Mouse (Mus musculus): ENCODE results near the gene Exo1. TPM values are rescaled to one million over a fixed set of nuclear protein-coding genes. Genes with fewer than 3 reads are reported as not detected.

Exo1 gene
- total and polyA plus RNA-seq, 2 experiments from 2014 or later = 3.5 to 4.8 TPM

GRCm38 (mm10) chr1:175921091-175921490 lies 40.7 kb downstream of the Exo1 start:
- no peaks in the 10 kb centered on the region for H3K9me3 ChIP-seq (ENCODE audit: low read length)
- no peaks in the 10 kb centered on the region for H3K36me3 ChIP-seq (ENCODE audit: insufficient read depth, low read length)
- H3K27me3 ChIP-seq (ENCODE audit: insufficient read depth, low read length) = no peaks in the 10 kb centered on the region
- no peak overlapping the region for H3K4me2 ChIP-seq (ENCODE audit: low read depth, low read length)
- TF ChIP-seq CTCF (IDR thresholded peaks at IDR 0.05; ENCODE audit: low read depth) = no peak
- DNase-seq (ENCODE audit: low spot score) = no peak
- no peak for ATAC-seq
- H3K4me3 ChIP-seq (ENCODE audit: low read length) = no peak overlapping the region
- no peak overlapping the region for H3K27ac ChIP-seq
- 90% methylated on average over 8 of the region's 8 CpGs for WGBS
- H3K9ac ChIP-seq (replicated peaks; ENCODE audit: low read length) = no peak overlapping the region
- H3K4me1 ChIP-seq (ENCODE audit: insufficient read depth, low read length) = no peaks in the 10 kb centered on the region

DNA sequence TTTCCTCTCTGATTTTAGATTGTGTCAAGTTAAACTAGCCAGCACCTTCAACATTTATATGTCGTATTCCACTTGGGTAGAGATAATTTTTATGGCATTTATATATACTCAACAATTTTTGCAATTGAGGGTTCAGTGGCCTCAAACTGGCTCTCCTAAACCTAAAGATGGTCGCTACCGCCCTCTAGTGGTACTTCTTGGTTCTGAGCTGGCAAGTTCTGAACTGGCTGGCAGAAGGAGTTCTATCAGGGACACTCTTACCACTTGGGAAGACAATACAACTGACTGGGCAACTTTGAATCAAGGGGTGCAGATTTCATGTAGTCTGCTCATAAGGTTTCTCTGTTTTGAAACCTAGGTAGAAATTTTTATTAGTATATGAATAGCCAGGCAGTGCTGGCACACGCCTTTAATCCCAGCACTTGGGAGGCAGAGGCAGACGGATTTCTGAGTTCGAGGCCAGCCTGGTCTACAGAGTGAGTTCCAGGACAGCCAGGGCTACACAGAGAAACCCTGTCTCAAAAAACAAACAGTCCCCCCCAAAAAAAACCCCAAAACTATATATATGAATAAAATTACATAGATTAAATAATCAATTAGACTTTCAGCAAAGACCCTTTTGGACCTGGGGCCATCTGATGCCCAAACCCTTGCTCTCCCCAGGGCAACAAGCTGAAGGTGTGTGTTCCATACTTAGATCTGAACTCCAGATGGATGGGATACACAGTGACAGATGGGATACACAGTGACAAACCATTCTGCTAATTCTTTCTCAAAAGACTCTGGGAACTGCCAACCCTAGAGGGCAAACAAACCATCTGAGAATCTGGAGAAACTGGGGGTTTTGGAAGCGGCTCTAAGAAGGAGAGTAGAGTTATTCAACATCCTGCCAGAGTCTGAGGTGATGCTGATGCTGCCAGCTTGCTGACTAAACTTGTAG lies 43.7 kb downstream of the Exo1 start:
- Histone ChIP-seq H3K9ac (replicated peaks; ENCODE audit: low read length) (no peak overlapping the region), H3K9me3 (ENCODE audit: low read length) (no peaks in the 10 kb centered on the region), H3K27ac (no peak overlapping the region), H3K4me1 (ENCODE audit: insufficient read depth, low read length) (no peaks in the 10 kb centered on the region), H3K4me2 (ENCODE audit: low read depth, low read length) (no peak overlapping the region), H3K36me3 (ENCODE audit: insufficient read depth, low read length) (no peaks in the 10 kb centered on the region), H3K27me3 (ENCODE audit: insufficient read depth, low read length) (no peaks in the 10 kb centered on the region), H3K4me3 (ENCODE audit: low read length) (no peak overlapping the region)
- 55% methylated on average over 7 of the region's 7 CpGs for whole genome bisulfite sequencing
- TF ChIP-seq CTCF (IDR thresholded peaks at IDR 0.05; ENCODE audit: low read depth) = peak; percentile 86
- DNase-seq (ENCODE audit: low spot score) (peak; percentile 89), ATAC-seq (peak; percentile 47)

DNA sequence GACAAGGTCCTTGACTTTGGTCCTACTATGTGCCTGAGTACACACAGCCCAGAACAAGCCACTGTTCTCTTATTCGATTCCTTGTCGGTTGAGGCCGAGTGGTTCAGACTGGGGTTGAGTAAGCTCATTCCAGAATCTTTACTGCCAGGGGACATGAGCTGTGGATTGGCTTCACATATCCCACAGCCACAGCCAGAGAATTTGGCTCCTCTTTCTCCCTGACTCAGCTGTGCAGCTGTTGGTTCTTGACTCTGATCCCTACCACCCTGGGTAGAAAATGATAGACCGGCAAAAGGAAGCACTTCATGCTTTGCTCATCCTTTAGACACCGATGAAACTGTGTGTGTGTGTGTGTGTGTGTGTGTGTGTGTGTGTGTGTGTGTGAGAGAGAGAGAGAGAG lies 51.0 kb downstream of the Exo1 start:
- Histone ChIP-seq H3K36me3 (ENCODE audit: insufficient read depth, low read length) (no peaks in the 10 kb centered on the region), H3K27me3 (ENCODE audit: insufficient read depth, low read length) (no peaks in the 10 kb centered on the region), H3K4me1 (ENCODE audit: insufficient read depth, low read length) (no peaks in the 10 kb centered on the region), H3K9ac (replicated peaks; ENCODE audit: low read length) (no peak overlapping the region), H3K4me3 (ENCODE audit: low read length) (no peak overlapping the region), H3K9me3 (ENCODE audit: low read length) (no peaks in the 10 kb centered on the region), H3K27ac (no peak overlapping the region), H3K4me2 (ENCODE audit: low read depth, low read length) (no peak overlapping the region)
- 90% methylated on average over 5 of the region's 5 CpGs for WGBS
- ATAC-seq (no peak), DNase-seq (ENCODE audit: low spot score) (no peak)
- no peak for TF ChIP-seq CTCF (IDR thresholded peaks at IDR 0.05; ENCODE audit: low read depth)

DNA sequence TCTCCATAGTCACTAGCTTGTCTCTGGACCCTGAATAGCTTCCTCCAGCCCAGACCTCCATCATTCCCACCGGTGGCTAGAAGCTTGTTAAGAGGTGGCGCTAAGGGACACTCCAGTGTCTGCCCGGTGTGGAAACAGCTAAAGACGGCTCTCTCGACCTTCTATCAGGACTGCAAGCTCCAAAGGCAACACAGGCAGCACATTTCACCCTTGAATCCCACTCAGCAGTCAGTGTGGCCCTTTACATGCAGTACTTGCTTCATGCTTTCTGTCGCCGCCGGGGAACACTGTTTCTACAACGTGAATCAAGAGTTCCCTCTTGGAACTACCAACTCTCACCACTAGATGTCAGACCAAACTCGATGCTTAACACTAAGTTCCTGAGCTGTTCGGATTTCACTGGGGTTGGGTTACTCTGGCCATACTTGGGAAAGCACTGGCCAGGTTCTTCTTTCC lies 55.9 kb downstream of the Exo1 start:
- Histone ChIP-seq H3K9ac (replicated peaks; ENCODE audit: low read length) (no peak overlapping the region), H3K36me3 (ENCODE audit: insufficient read depth, low read length) (no peaks in the 10 kb centered on the region), H3K4me3 (ENCODE audit: low read length) (peak overlapping the region; percentile 14; the same call in 1 of the 2 replicates), H3K9me3 (ENCODE audit: low read length) (no peaks in the 10 kb centered on the region), H3K27ac (no peak overlapping the region), H3K4me1 (ENCODE audit: insufficient read depth, low read length) (no peaks in the 10 kb centered on the region), H3K4me2 (ENCODE audit: low read depth, low read length) (peak overlapping the region; percentile 47), H3K27me3 (ENCODE audit: insufficient read depth, low read length) (no peaks in the 10 kb centered on the region)
- peak; percentile 95 for TF ChIP-seq CTCF (IDR thresholded peaks at IDR 0.05; ENCODE audit: low read depth)
- ATAC-seq = peak; percentile 89
- peak; percentile 96 for DNase-seq (ENCODE audit: low spot score)
- WGBS = 9% methylated on average over 11 of the region's 11 CpGs

DNA sequence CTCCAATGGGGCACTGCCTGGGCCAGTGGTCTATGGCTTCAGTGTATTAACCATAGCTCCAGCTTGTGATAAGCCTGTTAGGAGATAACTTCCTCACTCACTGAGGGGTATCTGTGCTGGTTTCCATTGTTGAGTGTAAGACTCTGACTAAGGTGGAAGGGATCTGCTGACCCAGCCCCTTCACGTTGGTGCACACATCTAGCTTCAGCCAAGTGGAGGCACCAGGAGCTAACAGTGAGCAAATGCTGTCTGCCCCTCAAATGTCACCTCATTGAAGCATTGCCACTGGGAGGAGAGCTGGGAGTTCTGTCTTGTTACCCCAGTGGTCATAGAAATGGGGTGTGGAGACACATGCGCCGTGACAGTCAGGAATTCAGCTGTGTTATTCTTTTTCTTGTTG lies 58.4 kb downstream of the Exo1 start:
- Histone ChIP-seq H3K36me3 (ENCODE audit: insufficient read depth, low read length) (no peaks in the 10 kb centered on the region), H3K4me2 (ENCODE audit: low read depth, low read length) (no peak overlapping the region), H3K27ac (no peak overlapping the region), H3K27me3 (ENCODE audit: insufficient read depth, low read length) (no peaks in the 10 kb centered on the region), H3K9me3 (ENCODE audit: low read length) (no peaks in the 10 kb centered on the region), H3K9ac (replicated peaks; ENCODE audit: low read length) (no peak overlapping the region), H3K4me1 (ENCODE audit: insufficient read depth, low read length) (no peaks in the 10 kb centered on the region), H3K4me3 (ENCODE audit: low read length) (no peak overlapping the region)
- whole genome bisulfite sequencing = 74% methylated on average over 3 of the region's 3 CpGs
- no peak for DNase-seq (ENCODE audit: low spot score)
- ATAC-seq = no peak
- TF ChIP-seq CTCF (IDR thresholded peaks at IDR 0.05; ENCODE audit: low read depth) = no peak

GRCm38 (mm10) chr1:175943168-175943567 lies 62.8 kb downstream of the Exo1 start:
- H3K9me3 ChIP-seq (ENCODE audit: low read length) = no peaks in the 10 kb centered on the region
- no peak for ATAC-seq

More at GRCm38 (mm10) chr1:175943168-175943567, 62.8 kb downstream of the Exo1 start:
- no peaks in the 10 kb centered on the region for H3K36me3 ChIP-seq (ENCODE audit: insufficient read depth, low read length)
- WGBS = 91% methylated on average over 7 of the region's 7 CpGs
- no peaks in the 10 kb centered on the region for H3K27me3 ChIP-seq (ENCODE audit: insufficient read depth, low read length)
- no peaks in the 10 kb centered on the region for H3K4me1 ChIP-seq (ENCODE audit: insufficient read depth, low read length)
- TF ChIP-seq CTCF (IDR thresholded peaks at IDR 0.05; ENCODE audit: low read depth) = no peak
- H3K4me3 ChIP-seq (ENCODE audit: low read length) = no peak overlapping the region
- DNase-seq (ENCODE audit: low spot score) = no peak
- H3K4me2 ChIP-seq (ENCODE audit: low read depth, low read length) = no peak overlapping the region
- no peak overlapping the region for H3K9ac ChIP-seq (replicated peaks; ENCODE audit: low read length)
- H3K27ac ChIP-seq = no peak overlapping the region

All from hindbrain, postnatal 0 days (tissue).